Mouse (Mus musculus) lung, postnatal 0 days (tissue): ENCODE results near the gene 1500015O10Rik.

ENCODE experiments used
- CTCF ChIP-seq: IDR thresholded peaks from 2 replicates; pipeline ENCODE4 v1.5.1; 2016; ENCODE audit warnings: antibody characterized with exemption, mild to moderate bottlenecking
- EP300 ChIP-seq: IDR thresholded peaks from 2 replicates; pipeline ENCODE4 v1.6.1; 2016; ENCODE audit warnings: antibody characterized with exemption, mild to moderate bottlenecking, control low read depth

- TF ChIP-seq CTCF: no peak
- no peak for TF ChIP-seq EP300
These were observed 40.4 kb upstream of the 1500015O10Rik start for GRCm38 (mm10) chr1:43689983-43690382.
